ENCODE assay signal across 25 mouse cellular contexts in genomic region chr10:31517192-31517591, GRCm38 (mm10).
A peak's percentile ranks its signal among the peaks of the same experiment; 100 is the strongest.
DNase-seq lines count a peak whose midpoint lies in the region; ATAC-seq lines count a peak whose summit lies in the region.
"Had no signal": no experiment of that assay in that cellular context is flagged by ENCODE, and none has a peak within 500 bp of the region (broad histone marks: within the 10 kb centered on the region; RNA-seq: fewer than 3 reads in every experiment).

No protein-coding gene starts in this region.

- no peaks in the 10 kb centered on the region for H3K4me1 ChIP-seq in kidney, embryonic 16.5 days (ENCODE audit: insufficient read depth, low read length)
- no peaks in the 10 kb centered on the region for H3K4me1 ChIP-seq in kidney, embryonic 14.5 days (ENCODE audit: control insufficient read depth, insufficient read depth, low read length)
- H3K4me1 ChIP-seq in intestine, embryonic 16.5 days (ENCODE audit: control insufficient read depth, insufficient read depth, low read length) = peaks cover 5% of the 10 kb centered on the region; the same call in 1 of the 2 replicates
- H3K4me1 ChIP-seq in stomach, embryonic 16.5 days (ENCODE audit: control insufficient read depth, insufficient read depth, low read length) = no peaks in the 10 kb centered on the region
- H3K4me1 ChIP-seq: embryonic facial prominence, embryonic 12.5 days; heart, embryonic 10.5 days had no signal

- no peak overlapping the region for H3K4me3 ChIP-seq in kidney, embryonic 16.5 days (ENCODE audit: low read length)
- H3K4me3 ChIP-seq in kidney, embryonic 14.5 days (ENCODE audit: low read length) = no peak overlapping the region
- no peak overlapping the region for H3K4me3 ChIP-seq in intestine, embryonic 16.5 days (ENCODE audit: low read length)
- no peak overlapping the region for H3K4me3 ChIP-seq in stomach, embryonic 16.5 days (replicated peaks; ENCODE audit: low read length)
- H3K4me3 ChIP-seq: embryonic facial prominence, embryonic 12.5 days; heart, embryonic 10.5 days; left cerebral cortex, adult 2 months; limb, embryonic 13.5 days had no signal

- intact Hi-C loops in left cerebral cortex, postnatal 10 days (cut with DNase I) = no loop called here

- H3K27me3 ChIP-seq in kidney, embryonic 16.5 days (ENCODE audit: insufficient read depth, low read length) = no peaks in the 10 kb centered on the region
- no peaks in the 10 kb centered on the region for H3K27me3 ChIP-seq in kidney, embryonic 14.5 days (ENCODE audit: control insufficient read depth, insufficient read depth, low read length)
- H3K27me3 ChIP-seq in intestine, embryonic 16.5 days (replicated peaks; ENCODE audit: control insufficient read depth, insufficient read depth, low read length) = no peaks in the 10 kb centered on the region
- no peaks in the 10 kb centered on the region for H3K27me3 ChIP-seq in stomach, embryonic 16.5 days (ENCODE audit: control insufficient read depth, insufficient read depth, low read length)
- H3K27me3 ChIP-seq: embryonic facial prominence, embryonic 12.5 days; limb, embryonic 13.5 days; Patski had no signal

- peak; percentile 26 for DNase-seq in kidney, adult 11 months
- DNase-seq in kidney, postnatal 25 days = peak; percentile 11 to 49
- DNase-seq in thymus, postnatal 36 days = no peak
- no peak for DNase-seq in left cerebral cortex, postnatal 10 days (ENCODE audit: extremely low spot score in 1 of 2, low spot score in 2 of 2)
- DNase-seq: adrenal gland, postnatal 14 days; cerebellum, adult 11-12 months; cerebellum, adult 9-11 months; embryo, embryonic 11 days; gastrocnemius, postnatal 14 days; lung, embryonic 14.5 days; lung, postnatal 14 days; right cerebral cortex, postnatal 4 days had no signal

- 61% methylated on average over 4 of the region's 4 CpGs for WGBS in kidney, embryonic 16.5 days
- WGBS in kidney, embryonic 14.5 days = 65% methylated on average over 4 of the region's 4 CpGs
- WGBS in intestine, embryonic 16.5 days = 65% methylated on average over 4 of the region's 4 CpGs
- 70% methylated on average over 4 of the region's 4 CpGs for WGBS in stomach, embryonic 16.5 days

- no peak overlapping the region for H3K9ac ChIP-seq in kidney, embryonic 16.5 days (replicated peaks; ENCODE audit: low read length)
- H3K9ac ChIP-seq in kidney, embryonic 14.5 days (ENCODE audit: low read depth, low read length) = no peak overlapping the region
- H3K9ac ChIP-seq in intestine, embryonic 16.5 days (ENCODE audit: low read depth, low read length) = no peak overlapping the region
- H3K9ac ChIP-seq in stomach, embryonic 16.5 days (ENCODE audit: low read length) = no peak overlapping the region
- H3K9ac ChIP-seq: embryonic facial prominence, embryonic 12.5 days; hindbrain, embryonic 14.5 days; limb, embryonic 13.5 days; liver, embryonic 14.5 days; lung, embryonic 14.5 days had no signal

- H3K9me3 ChIP-seq in kidney, embryonic 16.5 days (ENCODE audit: low read length) = no peaks in the 10 kb centered on the region
- H3K9me3 ChIP-seq in kidney, embryonic 14.5 days (ENCODE audit: control insufficient read depth, low read length) = no peaks in the 10 kb centered on the region
- H3K9me3 ChIP-seq in intestine, embryonic 16.5 days (ENCODE audit: control insufficient read depth, low read length) = no peaks in the 10 kb centered on the region
- H3K9me3 ChIP-seq in stomach, embryonic 16.5 days (replicated peaks; ENCODE audit: control insufficient read depth, low read length) = no peaks in the 10 kb centered on the region
- H3K9me3 ChIP-seq: embryonic facial prominence, embryonic 12.5 days; heart, embryonic 10.5 days; limb, embryonic 13.5 days had no signal

- H3K36me3 ChIP-seq in kidney, embryonic 16.5 days (ENCODE audit: insufficient read depth, low read length) = no peaks in the 10 kb centered on the region
- H3K36me3 ChIP-seq in kidney, embryonic 14.5 days (ENCODE audit: control insufficient read depth, insufficient read depth, low read length) = no peaks in the 10 kb centered on the region
- H3K36me3 ChIP-seq in intestine, embryonic 16.5 days (ENCODE audit: control insufficient read depth, insufficient read depth, low read length) = peaks cover 3% of the 10 kb centered on the region; the same call in 1 of the 2 replicates
- H3K36me3 ChIP-seq in stomach, embryonic 16.5 days (ENCODE audit: control insufficient read depth, insufficient read depth, low read length) = no peaks in the 10 kb centered on the region
- H3K36me3 ChIP-seq: embryonic facial prominence, embryonic 12.5 days; heart, embryonic 10.5 days had no signal

- H3K27ac ChIP-seq in kidney, embryonic 16.5 days (ENCODE audit: low read length) = no peak overlapping the region
- no peak overlapping the region for H3K27ac ChIP-seq in kidney, embryonic 14.5 days (ENCODE audit: low read depth, low read length)
- peak overlapping the region; percentile 51; the same call in 1 of the 2 replicates for H3K27ac ChIP-seq in intestine, embryonic 16.5 days (ENCODE audit: low read length)
- no peak overlapping the region for H3K27ac ChIP-seq in stomach, embryonic 16.5 days (ENCODE audit: low read length)
- H3K27ac ChIP-seq: embryonic facial prominence, embryonic 12.5 days; heart, embryonic 10.5 days; hindbrain, embryonic 14.5 days; left cerebral cortex, adult 2 months; limb, embryonic 13.5 days; liver, embryonic 14.5 days had no signal

- ATAC-seq in kidney, embryonic 16.5 days (ENCODE audit: low FRiP score, low TSS enrichment) = no peak
- no peak for ATAC-seq in kidney, embryonic 14.5 days (ENCODE audit: low FRiP score, low TSS enrichment)
- peak; percentile 87 for ATAC-seq in intestine, embryonic 16.5 days
- ATAC-seq in stomach, embryonic 16.5 days (ENCODE audit: insufficient read depth, low FRiP score) = peak; percentile 66
- ATAC-seq: forebrain, embryonic 14.5 days; midbrain, embryonic 16.5 days; Patski had no signal

- H3K4me2 ChIP-seq in kidney, embryonic 16.5 days (replicated peaks; ENCODE audit: low read depth, low read length) = no peak overlapping the region
- H3K4me2 ChIP-seq in kidney, embryonic 14.5 days (replicated peaks; ENCODE audit: low read depth, low read length) = no peak overlapping the region
- H3K4me2 ChIP-seq in intestine, embryonic 16.5 days (ENCODE audit: low read depth, low read length) = no peak overlapping the region
- no peak overlapping the region for H3K4me2 ChIP-seq in stomach, embryonic 16.5 days (ENCODE audit: low read depth, low read length)
- H3K4me2 ChIP-seq: embryonic facial prominence, embryonic 12.5 days; hindbrain, embryonic 14.5 days; limb, embryonic 13.5 days; lung, embryonic 14.5 days had no signal

Comparison
In these comparisons a context has a peak if more than half of its experiments do, and no peak if none do; other contexts are left out.
1. DNase-seq: peak in kidney, adult 11 months (single experiment) and kidney, postnatal 25 days (2 of 2); none in thymus, postnatal 36 days (0 of 2) and left cerebral cortex, postnatal 10 days (0 of 2).
2. ATAC-seq: peak in intestine, embryonic 16.5 days (single experiment) and stomach, embryonic 16.5 days (single experiment); none in kidney, embryonic 16.5 days (single experiment) and kidney, embryonic 14.5 days (single experiment).